Mouse (Mus musculus): ENCODE measurements around the gene Nup214.

Nup214 gene

GRCm38 (mm10) chr2:32043836-32044235, 69.6 kb downstream of the Nup214 start:
- DNase-seq (ENCODE audit: low spot score in 2 of 2): no peak

- no peak for DNase-seq (ENCODE audit: low spot score in 2 of 2)
These were observed 71.1 kb downstream of the Nup214 start for GRCm38 (mm10) chr2:32045375-32045774.

- no peak for DNase-seq (ENCODE audit: low spot score in 2 of 2)
These were observed 71.8 kb downstream of the Nup214 start for GRCm38 (mm10) chr2:32046009-32046408.

GRCm38 (mm10) chr2:32047323-32047722, 73.1 kb downstream of the Nup214 start:
- no peak for DNase-seq (ENCODE audit: low spot score in 2 of 2)

GRCm38 (mm10) chr2:32051791-32052190, 77.6 kb downstream of the Nup214 start:
- no peak for DNase-seq (ENCODE audit: low spot score in 2 of 2)

- DNase-seq (ENCODE audit: low spot score in 2 of 2): no peak
These were observed 78.2 kb downstream of the Nup214 start for GRCm38 (mm10) chr2:32052418-32052817.

- DNase-seq (ENCODE audit: low spot score in 2 of 2): no peak
These were observed 81.2 kb downstream of the Nup214 start for GRCm38 (mm10) chr2:32055357-32055965.

- DNase-seq (ENCODE audit: low spot score in 2 of 2): no peak
These were observed 82.3 kb downstream of the Nup214 start for GRCm38 (mm10) chr2:32056524-32056923.

GRCm38 (mm10) chr2:32057360-32057759, 83.1 kb downstream of the Nup214 start:
- DNase-seq (ENCODE audit: low spot score in 2 of 2): no peak

GRCm38 (mm10) chr2:32057794-32058193, 83.6 kb downstream of the Nup214 start:
- DNase-seq (ENCODE audit: low spot score in 2 of 2): no peak

- DNase-seq (ENCODE audit: low spot score in 2 of 2): no peak
These were observed 84.0 kb downstream of the Nup214 start for GRCm38 (mm10) chr2:32058241-32058640.

GRCm38 (mm10) chr2:32058716-32059115, 84.5 kb downstream of the Nup214 start:
- no peak for DNase-seq (ENCODE audit: low spot score in 2 of 2)

- no peak for DNase-seq (ENCODE audit: low spot score in 2 of 2)
These were observed 85.4 kb downstream of the Nup214 start for GRCm38 (mm10) chr2:32059613-32060012.

GRCm38 (mm10) chr2:32060228-32060805, 86.1 kb downstream of the Nup214 start:
- DNase-seq (ENCODE audit: low spot score in 2 of 2): no peak

- DNase-seq (ENCODE audit: low spot score in 2 of 2): no peak
These were observed 87.0 kb downstream of the Nup214 start for GRCm38 (mm10) chr2:32061189-32061588.

- DNase-seq (ENCODE audit: low spot score in 2 of 2): no peak
These were observed 87.7 kb downstream of the Nup214 start for GRCm38 (mm10) chr2:32061722-32062505.

GRCm38 (mm10) chr2:32062626-32063410, 88.6 kb downstream of the Nup214 start:
- no peak for DNase-seq (ENCODE audit: low spot score in 2 of 2)

GRCm38 (mm10) chr2:32063451-32064151, 89.4 kb downstream of the Nup214 start:
- no peak for DNase-seq (ENCODE audit: low spot score in 2 of 2)

- peak in 1 of 2 experiments; percentile 52 for DNase-seq (ENCODE audit: low spot score in 2 of 2)
These were observed 90.7 kb downstream of the Nup214 start for GRCm38 (mm10) chr2:32064913-32065312.

GRCm38 (mm10) chr2:32065371-32065791, 91.1 kb downstream of the Nup214 start:
- no peak for DNase-seq (ENCODE audit: low spot score in 2 of 2)

GRCm38 (mm10) chr2:32066005-32066404, 91.8 kb downstream of the Nup214 start:
- DNase-seq (ENCODE audit: low spot score in 2 of 2): no peak

Data from cerebellum, postnatal 4 days (tissue).